Mouse (Mus musculus): ENCODE measurements around the gene Olfr1348.
"Not testable (repeated sequence)": the region's sequence is repeated elsewhere in the genome, so short reads cannot be mapped to it uniquely, and the experiment has no call there.

Olfr1348 gene

DNA sequence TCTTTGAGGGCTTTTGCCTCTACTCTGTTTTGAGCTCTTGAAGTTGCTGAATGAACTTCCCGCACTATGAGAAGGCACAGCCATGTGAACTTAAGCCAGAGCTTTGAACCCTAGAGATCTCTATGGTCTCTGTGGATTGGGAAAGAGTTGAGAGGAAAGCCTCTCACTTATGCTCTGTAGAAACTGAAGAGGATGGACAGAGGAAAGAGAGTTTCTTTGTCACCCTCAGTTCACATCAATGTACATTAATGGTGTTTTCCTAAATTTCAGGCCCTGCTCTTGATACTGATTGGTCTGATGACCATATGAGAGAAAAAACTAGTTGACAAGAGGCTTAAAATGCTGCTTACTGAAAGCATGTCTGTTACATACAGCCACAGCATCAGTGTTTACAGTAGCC is at the start of gene Olfr1348:
Gene Olfr1348, minus strand, starts transcription at position 101 of the 400 bp plus-strand sequence.
- DNase-seq (ENCODE audit: extremely low spot score, low read depth, low spot score), result no peak

DNA sequence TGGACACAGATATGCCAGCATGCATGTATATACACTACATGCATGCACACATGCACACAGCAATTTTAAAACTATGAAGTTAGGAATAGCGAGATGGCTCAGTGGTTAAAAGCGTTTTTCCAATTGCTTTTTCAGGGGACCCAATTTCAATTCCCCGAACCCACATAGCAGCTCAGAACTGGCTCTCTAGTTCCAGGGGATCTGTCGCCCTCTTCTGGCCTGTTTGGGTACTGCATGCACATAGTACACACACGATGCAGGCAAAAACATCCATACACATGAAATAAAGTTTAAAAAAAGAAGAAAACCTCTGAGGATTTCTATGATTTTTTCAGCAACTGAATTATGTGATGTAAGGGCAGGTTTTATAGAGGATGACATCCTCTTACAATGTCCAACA is 17.6 kb upstream of the Olfr1348 start:
- no peak for DNase-seq (ENCODE audit: extremely low spot score, low read depth, low spot score)

DNA sequence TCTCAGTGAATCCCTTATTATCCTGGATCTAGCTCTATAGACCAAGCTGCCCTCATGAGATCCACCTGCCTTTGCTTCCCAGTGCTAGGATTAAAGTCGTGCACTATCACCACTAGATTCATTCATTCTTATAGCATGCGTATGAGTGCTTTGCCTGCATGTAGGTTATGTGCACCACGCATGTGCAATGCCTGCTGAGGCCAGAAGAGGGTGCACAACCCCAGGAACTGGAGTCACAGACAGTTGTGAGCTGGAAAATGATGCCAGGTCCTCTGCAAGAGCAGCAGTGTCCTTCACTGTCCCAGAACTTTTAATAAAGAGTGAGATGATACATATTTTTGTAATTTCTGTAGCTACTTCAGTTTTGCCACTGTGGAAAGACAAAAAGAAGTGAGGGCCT is 16.5 kb upstream of the Olfr1348 start:
- DNase-seq (ENCODE audit: extremely low spot score, low read depth, low spot score), result no peak

DNA sequence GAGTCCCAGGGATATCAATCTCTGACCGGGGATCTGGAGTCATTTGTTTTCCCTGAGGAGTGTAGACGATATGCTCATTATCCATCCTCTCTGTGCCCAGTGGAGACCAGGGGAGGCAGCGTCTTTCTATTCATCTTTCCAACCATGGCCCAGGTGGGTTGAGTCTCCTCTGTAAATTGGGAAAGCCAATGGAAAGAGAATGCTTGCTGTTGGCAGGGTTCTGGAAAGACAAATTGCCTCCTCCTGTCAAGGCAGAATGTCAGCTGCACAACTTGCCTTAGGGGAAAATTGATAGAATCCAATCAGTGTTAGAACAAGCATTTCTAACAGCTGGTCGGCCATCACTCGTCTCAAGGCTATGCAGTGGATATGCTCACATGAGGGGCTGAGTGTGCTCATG is 14.3 kb upstream of the Olfr1348 start, which contains the start of gene Olfr1349:
Gene Olfr1349, minus strand, starts transcription at position 101 of the 400 bp plus-strand sequence.
- DNase-seq (ENCODE audit: extremely low spot score, low read depth, low spot score), result no peak

DNA sequence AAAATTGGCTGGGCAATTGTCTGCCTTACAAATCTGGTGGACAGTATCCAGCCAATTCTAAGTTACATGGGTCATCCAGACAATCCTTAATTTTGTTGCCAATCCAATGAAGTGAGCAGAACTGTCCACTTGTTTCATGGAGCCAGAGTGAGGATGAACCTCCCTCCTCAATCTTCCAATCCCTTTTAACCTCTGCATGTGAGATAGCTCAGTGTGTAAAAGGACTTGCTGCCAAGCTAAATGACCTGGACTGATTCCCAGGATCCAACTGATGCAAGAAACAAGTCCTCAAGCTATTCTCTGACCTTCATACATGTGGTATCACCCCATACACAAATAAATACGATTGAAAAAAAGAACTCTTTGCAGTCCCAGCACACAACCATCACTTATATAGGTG is 13.1 kb upstream of the Olfr1348 start:
- DNase-seq (ENCODE audit: extremely low spot score, low read depth, low spot score), result no peak

DNA sequence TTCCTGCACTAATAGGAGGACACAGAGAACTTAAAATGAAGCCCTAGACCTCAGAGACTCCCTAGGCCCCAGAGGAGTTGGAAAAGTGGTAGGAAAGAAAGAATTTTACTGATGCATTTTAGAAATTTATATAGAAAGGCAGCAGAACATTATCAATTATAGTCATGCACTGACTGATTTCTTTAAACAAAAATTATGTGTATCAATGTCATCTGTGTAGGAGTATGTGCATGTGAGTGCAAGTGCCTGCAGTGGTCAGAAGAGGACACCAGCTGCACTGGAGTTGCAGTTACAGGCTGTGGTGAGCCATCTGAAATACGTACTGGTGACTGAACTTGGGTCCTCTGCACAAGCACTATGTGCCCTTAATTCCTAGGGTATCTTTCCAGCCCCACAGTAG is 8.9 kb downstream of the Olfr1348 start, which contains the start of gene Olfr1347:
Gene Olfr1347, minus strand, starts transcription at position 101 of the 400 bp plus-strand sequence.
- DNase-seq (ENCODE audit: extremely low spot score, low read depth, low spot score), result no peak

DNA sequence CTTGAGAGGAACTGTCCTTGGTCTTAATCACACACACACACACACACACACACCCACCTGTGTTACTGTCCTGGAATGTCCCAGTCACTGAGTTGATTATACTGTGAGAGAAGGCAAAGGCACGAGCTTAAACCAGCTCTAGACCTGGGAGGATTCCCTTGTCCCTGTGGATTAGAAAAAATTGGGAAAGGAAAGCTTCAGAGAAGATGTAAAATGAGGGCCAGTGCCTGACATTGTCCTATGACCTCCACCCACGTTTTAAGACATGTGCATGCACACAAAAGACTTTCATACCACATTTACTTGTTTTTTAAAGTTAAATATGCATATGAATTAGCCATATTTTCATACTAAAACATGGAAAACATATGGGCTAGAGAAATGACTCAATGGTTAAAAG is 21.7 kb downstream of the Olfr1348 start, which contains the start of gene Olfr5:
Gene Olfr5, minus strand, starts transcription at position 101 of the 400 bp plus-strand sequence.
- no peak for DNase-seq (ENCODE audit: extremely low spot score, low read depth, low spot score)

DNA sequence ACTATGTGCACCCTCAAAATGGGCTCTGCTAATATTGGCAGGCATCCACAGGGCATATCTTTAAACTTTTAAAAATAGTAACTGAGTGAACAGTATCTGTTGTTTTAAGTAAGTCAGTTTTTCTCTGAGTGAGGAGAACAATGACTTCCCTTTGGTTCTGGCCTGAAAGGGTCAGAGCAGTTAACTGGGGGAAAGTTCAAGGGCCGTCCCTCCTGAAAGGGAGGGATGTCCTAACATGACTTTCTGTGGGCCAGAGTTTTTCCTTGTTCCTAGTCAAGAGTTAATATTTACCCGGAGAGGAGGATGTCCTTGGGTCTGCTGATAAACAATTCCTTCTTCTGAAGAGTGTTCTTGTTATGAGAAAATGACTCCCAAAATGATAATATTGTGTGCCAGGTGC is 30.9 kb downstream of the Olfr1348 start:
- DNase-seq (ENCODE audit: extremely low spot score, low read depth, low spot score), result not testable (repeated sequence)

DNA sequence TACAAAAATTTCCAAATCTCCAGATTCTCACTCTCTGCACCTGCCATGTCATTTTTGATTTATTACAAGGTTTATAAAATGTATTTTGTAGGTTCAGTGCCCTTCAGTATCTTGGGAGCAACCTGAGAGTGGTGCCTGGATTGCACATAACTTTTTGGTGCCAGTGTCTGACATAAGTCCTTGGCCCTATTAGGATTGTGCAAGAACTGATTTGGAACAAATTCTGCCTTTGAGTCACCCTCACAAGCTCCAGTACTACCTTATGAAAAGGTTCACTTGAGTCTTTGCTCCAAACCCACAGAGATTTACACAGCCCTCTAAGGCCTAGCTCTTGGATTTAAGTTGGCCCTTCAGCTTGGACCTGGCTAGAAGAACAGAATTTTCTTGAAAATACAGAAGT is 41.6 kb downstream of the Olfr1348 start, which contains the start of gene Olfr1346:
Gene Olfr1346, plus strand, starts transcription at position 151 of the 400 bp plus-strand sequence.
- no peak for DNase-seq (ENCODE audit: extremely low spot score, low read depth, low spot score)

DNA sequence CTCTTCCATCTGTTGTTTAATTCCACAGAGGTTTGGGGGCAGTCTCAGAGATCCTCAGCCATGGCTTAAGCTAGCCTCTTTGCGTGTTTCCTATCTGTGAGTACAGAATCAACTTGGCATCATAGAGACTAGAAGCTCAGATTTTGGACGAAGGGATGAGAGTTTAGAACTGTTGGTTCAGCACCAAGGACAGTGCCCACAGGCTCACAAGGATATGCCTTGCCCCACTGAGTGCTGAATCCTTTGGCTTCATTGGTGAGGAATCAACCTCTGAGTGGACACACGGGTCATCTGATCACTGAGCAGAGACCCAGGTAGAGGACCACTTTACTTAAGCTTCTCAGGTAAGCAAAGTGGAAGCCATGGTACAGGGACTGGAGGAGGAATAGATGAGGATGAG is 52.1 kb downstream of the Olfr1348 start:
- no peak for DNase-seq (ENCODE audit: extremely low spot score, low read depth, low spot score)

DNA sequence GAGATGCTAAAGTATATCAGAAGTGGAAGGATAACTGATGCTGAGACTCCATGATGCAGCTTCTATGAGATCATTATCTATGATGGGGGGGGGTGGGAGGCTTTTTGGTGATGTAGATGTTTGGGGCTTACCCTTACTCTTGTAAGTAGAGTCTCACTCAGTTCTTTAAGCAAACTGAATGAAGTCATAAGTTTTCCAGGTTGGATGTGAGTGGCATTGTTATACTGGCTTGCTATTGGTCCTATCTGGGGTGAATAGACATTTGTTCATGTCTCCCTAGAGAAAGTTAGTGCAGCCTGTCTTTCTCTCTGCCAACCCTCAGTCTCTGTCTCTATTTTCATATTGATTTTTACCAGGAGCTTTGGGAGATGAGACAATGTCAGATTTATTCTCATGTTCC is 52.7 kb downstream of the Olfr1348 start, which contains the start of gene Olfr1336:
Gene Olfr1336, plus strand, starts transcription at position 301 of the 400 bp plus-strand sequence.
- no peak for DNase-seq (ENCODE audit: extremely low spot score, low read depth, low spot score)
